Mouse (Mus musculus) G1E (cell line): Measurements from ENCODE around the gene Pkd2l1.

Experiments used
- CTCF ChIP-seq: IDR thresholded peaks from 2 replicates; pipeline ENCODE4 v1.5.1; 2012; ENCODE audit warnings: low read depth, low read length, inconsistent platforms, mixed read lengths
- GATA1 ChIP-seq: IDR thresholded peaks from 2 replicates; pipeline ENCODE4 v1.6.1; 2012; ENCODE audit warnings: borderline replicate concordance, low read length, inconsistent platforms, mixed read lengths
- GATA2 ChIP-seq: IDR thresholded peaks from 2 replicates; pipeline ENCODE4 v1.6.1; 2012; ENCODE audit warnings: low read depth, low read length, inconsistent platforms, borderline replicate concordance
- POLR2AphosphoS5 ChIP-seq: IDR thresholded peaks from 2 replicates; pipeline ENCODE4 v1.6.1; 2012; ENCODE audit warnings: low read depth, low read length, inconsistent platforms; ENCODE audit not compliant: insufficient replicate concordance
- TAL1 ChIP-seq: conservative IDR thresholded peaks from 2 replicates; pipeline ENCODE4 v1.6.1; 2012; ENCODE audit warnings: low read depth, low read length, inconsistent platforms, mixed read lengths

DNA sequence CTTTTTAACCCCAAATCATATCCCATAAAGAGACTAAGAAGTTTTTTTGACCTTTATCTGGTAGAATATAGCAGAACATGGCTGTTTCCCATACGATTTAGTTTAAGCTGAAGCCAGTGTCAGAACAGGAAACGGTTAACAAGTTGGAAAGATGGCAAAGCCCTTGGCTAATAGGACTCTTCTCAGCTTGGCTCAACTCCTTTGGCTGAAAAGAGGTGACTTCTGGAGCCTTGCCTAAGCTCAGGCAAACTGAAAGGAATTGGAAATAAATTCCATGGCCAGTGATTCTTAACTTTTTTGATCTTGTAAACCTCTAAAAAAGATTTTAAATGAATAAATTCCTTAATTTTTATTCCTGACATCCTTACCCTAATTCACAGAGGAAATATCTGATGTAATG lies 37.5 kb upstream of the Pkd2l1 start:
- TF ChIP-seq CTCF: no peak
- no peak for TF ChIP-seq GATA1
- no peak for TF ChIP-seq POLR2AphosphoS5
- TF ChIP-seq GATA2: no peak
- no peak for TF ChIP-seq TAL1
